Mouse (Mus musculus) right cerebral cortex, postnatal 14 days (tissue): ENCODE measurements around the gene Zfp316.

ENCODE experiments used
- DNase-seq: peaks from one replicate; pipeline ENCODE4 v3.0.0; 2022

Zfp316 gene

DNA sequence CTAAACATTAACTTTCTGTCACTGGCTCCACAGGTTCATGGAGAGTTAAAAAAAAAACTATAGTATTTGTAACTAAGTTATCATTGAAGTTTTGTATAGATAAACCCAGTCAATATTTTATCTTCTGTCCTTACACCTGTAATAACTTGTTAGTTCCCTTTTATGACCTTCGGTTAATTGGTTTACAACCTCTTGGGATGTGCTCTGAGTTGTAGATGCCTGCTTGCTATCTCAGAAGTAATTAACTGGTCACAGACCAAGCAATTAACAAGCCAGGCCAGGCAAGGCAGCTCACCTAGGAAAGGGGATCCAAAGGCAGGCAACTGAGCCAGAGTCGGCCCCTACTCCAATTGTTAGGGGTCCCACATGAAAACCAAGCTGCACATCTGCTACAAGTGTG is 56.0 kb downstream of the Zfp316 start:
- DNase-seq, result no peak

- DNase-seq, result no peak
Observed at GRCm38 (mm10) chr5:143205015-143205414, 64.8 kb downstream of the Zfp316 start.
